9 mouse cellular contexts compared by ENCODE assay signal in genomic region chr14:57981720-57982418, GRCm38 (mm10). TPM values are rescaled to one million over a fixed set of nuclear protein-coding genes. Genes with fewer than 3 reads are reported as not detected.
DNase-seq lines count a peak whose midpoint lies in the region; ATAC-seq and TF ChIP-seq lines count a peak whose summit lies in the region.
"Had no signal": no experiment of that assay in that cellular context is flagged by ENCODE, and none has a peak within 500 bp of the region (broad histone marks: within the 10 kb centered on the region; RNA-seq: fewer than 3 reads in every experiment).

No protein-coding gene starts in this region.

- H3K9me3 ChIP-seq in forebrain, embryonic 14.5 days (replicated peaks; ENCODE audit: control insufficient read depth, low read length), result no peaks in the 10 kb centered on the region
- no peaks in the 10 kb centered on the region for H3K9me3 ChIP-seq in midbrain, embryonic 10.5 days (replicated peaks)
- H3K9me3 ChIP-seq in stomach, postnatal 0 days (ENCODE audit: control insufficient read depth, low read length), result no peaks in the 10 kb centered on the region

- H3K4me3 ChIP-seq in layer of hippocampus, adult 2 months, result no peak overlapping the region
- H3K4me3 ChIP-seq in forebrain, embryonic 14.5 days (ENCODE audit: low read depth, low read length), result no peak overlapping the region
- H3K4me3 ChIP-seq in midbrain, embryonic 10.5 days, result peak overlapping the region; percentile 29; the same call in 1 of the 2 replicates
- H3K4me3 ChIP-seq in stomach, postnatal 0 days (ENCODE audit: low read depth, low read length), result no peak overlapping the region

- H3K4me2 ChIP-seq in forebrain, embryonic 14.5 days (ENCODE audit: low read length), result peak overlapping the region; percentile 17
- no peak overlapping the region for H3K4me2 ChIP-seq in stomach, postnatal 0 days (replicated peaks; ENCODE audit: low read depth)

- no peak for TF ChIP-seq CTCF in layer of hippocampus, adult 2 months (conservative IDR thresholded peaks at IDR 0.05)
- TF ChIP-seq CTCF in stomach, postnatal 0 days (IDR thresholded peaks at IDR 0.05; ENCODE audit: low read depth), result no peak

- 0 out of 2 replicates have a peak overlapping the region, but pooled peaks have one; percentile 10 for H3K27ac ChIP-seq in layer of hippocampus, adult 2 months
- no peak overlapping the region for H3K27ac ChIP-seq in forebrain, embryonic 14.5 days (ENCODE audit: low read depth, low read length)
- peak overlapping the region; percentile 74 for H3K27ac ChIP-seq in midbrain, embryonic 10.5 days (replicated peaks)
- H3K27ac ChIP-seq in stomach, postnatal 0 days (replicated peaks), result 0 out of 2 replicates have a peak overlapping the region, but pooled peaks have one; percentile 2

- peak; percentile 18; the same call in 1 of the 2 replicates for ATAC-seq in forebrain, embryonic 14.5 days
- no peak for ATAC-seq in stomach, postnatal 0 days (ENCODE audit: low FRiP score, low TSS enrichment)

- H3K4me1 ChIP-seq in forebrain, embryonic 14.5 days (ENCODE audit: control insufficient read depth, insufficient read depth, low read length), result peaks cover 3% of the 10 kb centered on the region; the same call in 1 of the 2 replicates
- peaks cover 27% of the 10 kb centered on the region for H3K4me1 ChIP-seq in midbrain, embryonic 10.5 days
- no peaks in the 10 kb centered on the region for H3K4me1 ChIP-seq in stomach, postnatal 0 days (replicated peaks; ENCODE audit: control insufficient read depth, insufficient read depth)

- 31% methylated on average over 14 of the region's 14 CpGs for WGBS in forebrain, embryonic 14.5 days
- WGBS in midbrain, embryonic 10.5 days, result 30% methylated on average over 14 of the region's 14 CpGs
- 55% methylated on average over 14 of the region's 14 CpGs for WGBS in stomach, postnatal 0 days

- DNase-seq in layer of hippocampus, adult 2 months (ENCODE audit: low spot score in 2 of 2), result no peak
- no peak for DNase-seq in layer of hippocampus, postnatal 14 days (ENCODE audit: low spot score in 2 of 2)
- peak; percentile 30 for DNase-seq in forebrain, embryonic 14.5 days (ENCODE audit: low spot score)
- peak; percentile 58 for DNase-seq in midbrain, embryonic 10.5 days (ENCODE audit: low spot score)
- DNase-seq in stomach, postnatal 0 days (ENCODE audit: low spot score), result no peak
- no peak for DNase-seq in right cerebral cortex, postnatal 10 days (ENCODE audit: low spot score in 2 of 2)
- no peak for DNase-seq in urinary bladder, postnatal 4 days (ENCODE audit: low spot score in 2 of 2)
- DNase-seq in gastrocnemius, postnatal 4 days (ENCODE audit: low spot score in 2 of 2), result no peak
- DNase-seq: gastrocnemius, postnatal 10 days had no signal

- no peaks in the 10 kb centered on the region for H3K36me3 ChIP-seq in forebrain, embryonic 14.5 days (ENCODE audit: control insufficient read depth, insufficient read depth, low read length)
- no peaks in the 10 kb centered on the region for H3K36me3 ChIP-seq in midbrain, embryonic 10.5 days
- H3K36me3 ChIP-seq in stomach, postnatal 0 days (ENCODE audit: control insufficient read depth, insufficient read depth, low read length), result no peaks in the 10 kb centered on the region

- TF ChIP-seq EP300 in stomach, postnatal 0 days (optimal IDR thresholded peaks at IDR 0.05), result no peak

- no peaks in the 10 kb centered on the region for H3K27me3 ChIP-seq in forebrain, embryonic 14.5 days (replicated peaks; ENCODE audit: control insufficient read depth, insufficient read depth, low read length)
- H3K27me3 ChIP-seq in midbrain, embryonic 10.5 days (ENCODE audit: low read depth, poor library complexity, severe bottlenecking), result no peaks in the 10 kb centered on the region
- no peaks in the 10 kb centered on the region for H3K27me3 ChIP-seq in stomach, postnatal 0 days (ENCODE audit: control insufficient read depth, insufficient read depth, low read length)

- H3K9ac ChIP-seq in forebrain, embryonic 14.5 days (ENCODE audit: low read length), result peak overlapping the region; percentile 43
- H3K9ac ChIP-seq in stomach, postnatal 0 days (ENCODE audit: low read length), result no peak overlapping the region

RNA-seq across cellular contexts. Expression of gene Micu2, which starts 17.2 kb away (rescaled TPM):
- 10 to 100 TPM; 24.9 to 25.3 TPM for total RNA-seq in layer of hippocampus, adult 2 months (2021)
- 10 to 100 TPM; 23.6 to 24.0 TPM for total RNA-seq in layer of hippocampus, postnatal 14 days (2021)
- 46.6 and 49.4 TPM in 2 replicates for polyA plus RNA-seq in forebrain, embryonic 14.5 days (2014; fragmentation: Nextera tagmentation; extraction: Ambion mirVana)
- 58.2 and 61.6 TPM in 2 replicates for polyA plus RNA-seq in midbrain, embryonic 10.5 days (2016; fragmentation: Nextera tagmentation; extraction: Ambion mirVana)
- polyA plus RNA-seq in stomach, postnatal 0 days (2015; fragmentation: Nextera tagmentation; extraction: Ambion mirVana), result 71.8 and 76.4 TPM in 2 replicates
- total RNA-seq in gastrocnemius, postnatal 4 days (2021), result 10 to 100 TPM; 73.4 to 80.4 TPM

Comparison
In these comparisons a context has a peak if more than half of its experiments do, and no peak if none do; other contexts are left out.
1. DNase-seq: peak in forebrain, embryonic 14.5 days (single experiment) and midbrain, embryonic 10.5 days (single experiment); none in layer of hippocampus, adult 2 months (0 of 2), layer of hippocampus, postnatal 14 days (0 of 2), stomach, postnatal 0 days (single experiment), right cerebral cortex, postnatal 10 days (0 of 2), urinary bladder, postnatal 4 days (0 of 2) and gastrocnemius, postnatal 4 days (0 of 2).